Mouse (Mus musculus): ENCODE measurements around the gene Grin3a. TPM values are rescaled to one million over a fixed set of nuclear protein-coding genes. Genes with fewer than 3 reads are reported as not detected.

Grin3a gene
- total and polyA plus RNA-seq, 3 experiments, result 0.27 TPM; not detected in 2

DNA sequence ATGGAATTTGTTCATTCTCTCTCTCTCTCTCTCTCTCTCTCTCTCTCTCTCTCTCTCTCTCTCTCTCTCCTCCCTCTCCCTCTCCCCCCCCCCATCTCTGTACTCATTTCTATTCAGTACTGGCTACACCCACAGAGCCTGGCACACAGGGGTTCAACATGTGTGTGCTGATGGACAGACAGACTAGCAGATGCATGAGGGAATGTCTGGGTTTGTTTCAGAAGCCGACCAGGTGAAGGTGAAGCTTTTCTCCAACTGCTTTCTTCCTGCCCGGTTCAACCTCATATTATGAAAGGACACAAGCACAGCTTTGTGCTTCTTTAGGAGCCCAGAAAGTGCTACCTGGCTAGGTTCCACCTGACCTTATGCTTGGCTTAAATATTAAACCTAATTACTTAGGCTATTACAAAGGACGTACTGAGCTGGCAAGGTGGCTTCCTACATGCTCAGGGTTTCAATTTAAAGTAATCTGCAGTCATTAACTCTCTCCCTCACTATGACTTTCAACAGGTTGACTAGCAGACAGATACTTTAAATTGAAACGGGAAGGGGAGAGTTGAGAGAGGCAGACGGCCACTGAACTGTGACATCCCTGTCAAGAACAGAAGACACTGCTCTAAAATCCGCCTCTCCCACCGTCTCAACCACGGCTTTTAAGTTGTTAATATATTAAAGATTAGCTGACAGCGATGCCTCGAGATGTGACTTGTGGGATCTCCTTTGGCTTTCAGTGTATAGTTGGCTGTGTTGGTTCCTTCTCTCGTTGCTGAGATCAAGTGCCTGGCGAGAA lies 153.9 kb downstream of the Grin3a start:
- TF ChIP-seq GATA2 (IDR thresholded peaks at IDR 0.05; ENCODE audit: borderline replicate concordance, low read depth, low read length) (no peak), POLR2AphosphoS5 (IDR thresholded peaks at IDR 0.05; ENCODE audit: insufficient replicate concordance, low read depth, low read length) (no peak), CTCF (IDR thresholded peaks at IDR 0.05; ENCODE audit: low read depth, low read length) (no peak), GATA1 (IDR thresholded peaks at IDR 0.05; ENCODE audit: borderline replicate concordance, low read length) (no peak), TAL1 (conservative IDR thresholded peaks at IDR 0.05; ENCODE audit: low read depth, low read length) (no peak)
- H3K9me3 ChIP-seq (replicated peaks), result no peaks in the 10 kb centered on the region
- no peaks in the 10 kb centered on the region for H3K4me1 ChIP-seq (ENCODE audit: insufficient read depth, low read depth, low read length)
- H3K36me3 ChIP-seq (replicated peaks), result no peaks in the 10 kb centered on the region
- DNase-seq (ENCODE audit: low spot score) (no peak), ATAC-seq (ENCODE audit: extremely low read depth, insufficient number of reproducible peaks, low FRiP score, poor library complexity, severe bottlenecking) (no peak)
- H3K4me3 ChIP-seq (ENCODE audit: low read depth, low read length), result no peak overlapping the region
- H3K27me3 ChIP-seq (ENCODE audit: insufficient read depth, low read length), result no peaks in the 10 kb centered on the region; the same call in 1 of the 2 replicates

- no peaks in the 10 kb centered on the region for H3K9me3 ChIP-seq (replicated peaks)
- H3K4me1 ChIP-seq (ENCODE audit: insufficient read depth, low read depth, low read length), result no peaks in the 10 kb centered on the region
- ATAC-seq (ENCODE audit: extremely low read depth, insufficient number of reproducible peaks, low FRiP score, poor library complexity, severe bottlenecking) (no peak; the same call in 1 of the 2 replicates), DNase-seq (ENCODE audit: low spot score) (peak; percentile 6)
- no peaks in the 10 kb centered on the region for H3K36me3 ChIP-seq (replicated peaks)
- H3K27me3 ChIP-seq (ENCODE audit: insufficient read depth, low read length), result no peaks in the 10 kb centered on the region; the same call in 1 of the 2 replicates
- no peak overlapping the region for H3K4me3 ChIP-seq (ENCODE audit: low read depth, low read length)
- TF ChIP-seq CTCF (IDR thresholded peaks at IDR 0.05; ENCODE audit: low read depth, low read length), result peak; percentile 16; the same call in 1 of the 2 replicates
- TF ChIP-seq POLR2AphosphoS5 (IDR thresholded peaks at IDR 0.05; ENCODE audit: insufficient replicate concordance, low read depth, low read length), result no peak
- TF ChIP-seq GATA2 (IDR thresholded peaks at IDR 0.05; ENCODE audit: borderline replicate concordance, low read depth, low read length), result no peak
- TF ChIP-seq GATA1 (IDR thresholded peaks at IDR 0.05; ENCODE audit: borderline replicate concordance, low read length), result no peak
Observed at GRCm38 (mm10) chr4:49688594-49689288, 156.8 kb downstream of the Grin3a start.

- DNase-seq (ENCODE audit: low spot score) (no peak), ATAC-seq (ENCODE audit: extremely low read depth, insufficient number of reproducible peaks, low FRiP score, poor library complexity, severe bottlenecking) (no peak)
- H3K27me3 ChIP-seq (ENCODE audit: insufficient read depth, low read length), result peaks cover 4% of the 10 kb centered on the region; the same call in 1 of the 2 replicates
- no peak within 1 kb of the TSS for H3K4me3 ChIP-seq (ENCODE audit: low read depth, low read length)
- no peaks in the 10 kb centered on the region for H3K4me1 ChIP-seq (ENCODE audit: insufficient read depth, low read depth, low read length)
- no peaks in the 10 kb centered on the region for H3K36me3 ChIP-seq (replicated peaks)
- no peak for TF ChIP-seq GATA2 (IDR thresholded peaks at IDR 0.05; ENCODE audit: borderline replicate concordance, low read depth, low read length)
- TF ChIP-seq TAL1 (conservative IDR thresholded peaks at IDR 0.05; ENCODE audit: low read depth, low read length), result no peak
- TF ChIP-seq GATA1 (IDR thresholded peaks at IDR 0.05; ENCODE audit: borderline replicate concordance, low read length), result no peak
- TF ChIP-seq POLR2AphosphoS5 (IDR thresholded peaks at IDR 0.05; ENCODE audit: insufficient replicate concordance, low read depth, low read length), result no peak
- no peak for TF ChIP-seq CTCF (IDR thresholded peaks at IDR 0.05; ENCODE audit: low read depth, low read length)
- H3K9me3 ChIP-seq (replicated peaks), result no peaks in the 10 kb centered on the region
Observed at GRCm38 (mm10) chr4:49681812-49682211, 163.7 kb downstream of the Grin3a start, which contains the start of gene Ppp3r2. TSS of gene Ppp3r2 (minus strand) at chr4:49682024.

DNA sequence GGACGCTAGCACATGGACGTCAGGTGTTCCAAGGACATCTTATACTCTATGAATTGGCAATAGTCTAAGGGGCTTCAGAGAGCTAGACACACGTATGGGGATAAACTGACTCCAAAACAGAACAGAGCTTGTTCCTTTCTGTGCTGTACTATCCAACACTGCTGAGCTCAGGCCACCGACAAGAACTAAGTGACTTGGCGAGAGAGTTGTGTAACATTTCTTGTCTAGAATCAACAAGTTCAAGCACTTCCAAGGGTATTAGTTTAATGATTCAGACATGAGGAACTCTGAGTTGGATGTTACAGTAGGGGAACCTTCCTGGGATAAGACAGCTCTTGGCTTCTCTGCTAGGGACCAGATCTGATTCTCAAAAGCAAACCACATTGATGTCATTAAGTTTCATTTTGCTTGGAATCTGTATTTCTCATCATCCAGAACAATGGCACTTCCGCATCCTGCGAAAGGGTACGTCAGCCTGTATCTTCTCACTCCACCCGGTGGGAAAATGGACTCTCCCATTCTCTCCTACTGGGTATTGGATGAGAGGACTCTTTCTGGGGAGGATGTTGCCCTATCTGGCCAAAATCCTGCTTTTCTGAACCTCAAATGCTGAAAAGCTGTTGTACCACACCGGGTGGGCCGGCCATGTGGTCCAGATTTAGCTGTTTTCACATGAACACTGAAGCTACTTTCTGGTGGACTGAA lies 165.2 kb downstream of the Grin3a start:
- H3K27me3 ChIP-seq (ENCODE audit: insufficient read depth, low read length), result peaks cover 4% of the 10 kb centered on the region; the same call in 1 of the 2 replicates
- ATAC-seq (ENCODE audit: extremely low read depth, insufficient number of reproducible peaks, low FRiP score, poor library complexity, severe bottlenecking) (no peak), DNase-seq (ENCODE audit: low spot score) (no peak)
- H3K36me3 ChIP-seq (replicated peaks), result no peaks in the 10 kb centered on the region
- no peaks in the 10 kb centered on the region for H3K9me3 ChIP-seq (replicated peaks)
- H3K4me3 ChIP-seq (ENCODE audit: low read depth, low read length), result no peak overlapping the region
- no peak for TF ChIP-seq CTCF (IDR thresholded peaks at IDR 0.05; ENCODE audit: low read depth, low read length)
- TF ChIP-seq GATA1 (IDR thresholded peaks at IDR 0.05; ENCODE audit: borderline replicate concordance, low read length), result no peak
- TF ChIP-seq POLR2AphosphoS5 (IDR thresholded peaks at IDR 0.05; ENCODE audit: insufficient replicate concordance, low read depth, low read length), result no peak
- TF ChIP-seq GATA2 (IDR thresholded peaks at IDR 0.05; ENCODE audit: borderline replicate concordance, low read depth, low read length), result no peak
- no peak for TF ChIP-seq TAL1 (conservative IDR thresholded peaks at IDR 0.05; ENCODE audit: low read depth, low read length)
- H3K4me1 ChIP-seq (ENCODE audit: insufficient read depth, low read depth, low read length), result no peaks in the 10 kb centered on the region

- Histone ChIP-seq H3K36me3 (replicated peaks) (no peaks in the 10 kb centered on the region), H3K4me3 (ENCODE audit: low read depth, low read length) (no peak overlapping the region), H3K4me1 (ENCODE audit: insufficient read depth, low read depth, low read length) (no peaks in the 10 kb centered on the region), H3K27me3 (ENCODE audit: insufficient read depth, low read length) (peaks cover 6% of the 10 kb centered on the region; the same call in 1 of the 2 replicates), H3K9me3 (replicated peaks) (no peaks in the 10 kb centered on the region)
- ATAC-seq (ENCODE audit: extremely low read depth, insufficient number of reproducible peaks, low FRiP score, poor library complexity, severe bottlenecking), result no peak
- no peak for DNase-seq (ENCODE audit: low spot score)
- TF ChIP-seq POLR2AphosphoS5 (IDR thresholded peaks at IDR 0.05; ENCODE audit: insufficient replicate concordance, low read depth, low read length), result no peak
- TF ChIP-seq CTCF (IDR thresholded peaks at IDR 0.05; ENCODE audit: low read depth, low read length), result no peak
- no peak for TF ChIP-seq GATA2 (IDR thresholded peaks at IDR 0.05; ENCODE audit: borderline replicate concordance, low read depth, low read length)
- TF ChIP-seq TAL1 (conservative IDR thresholded peaks at IDR 0.05; ENCODE audit: low read depth, low read length), result no peak
- TF ChIP-seq GATA1 (IDR thresholded peaks at IDR 0.05; ENCODE audit: borderline replicate concordance, low read length), result no peak
Observed at GRCm38 (mm10) chr4:49676790-49677189, 168.8 kb downstream of the Grin3a start.
